Mouse (Mus musculus) thymus, postnatal 0 days (tissue): ENCODE measurements around the gene Rnf180. TPM values are rescaled to one million over a fixed set of nuclear protein-coding genes. Genes with fewer than 3 reads are reported as not detected.

Experiments used
- DNase-seq: peaks from one replicate; pipeline ENCODE4 v3.0.0-alpha.2; 2015; ENCODE audit warnings: low spot score
- polyA plus RNA-seq: library from polyadenylated mRNA; unstranded; fragments of >200 nt; fragmentation: Nextera tagmentation; extraction: Ambion mirVana; gene quantifications from 2 replicates; pipeline ENCODE4 v1.2.1, GENCODE M21; 2015

Rnf180 gene
- polyA plus RNA-seq, 1 experiment from 2014 or later, result 4.9 TPM

GRCm38 (mm10) chr13:105132776-105133175 is 161.8 kb downstream of the Rnf180 start:
- DNase-seq, result no peak

- DNase-seq, result no peak
Measured at GRCm38 (mm10) chr13:105132370-105132769, 162.2 kb downstream of the Rnf180 start.

DNA sequence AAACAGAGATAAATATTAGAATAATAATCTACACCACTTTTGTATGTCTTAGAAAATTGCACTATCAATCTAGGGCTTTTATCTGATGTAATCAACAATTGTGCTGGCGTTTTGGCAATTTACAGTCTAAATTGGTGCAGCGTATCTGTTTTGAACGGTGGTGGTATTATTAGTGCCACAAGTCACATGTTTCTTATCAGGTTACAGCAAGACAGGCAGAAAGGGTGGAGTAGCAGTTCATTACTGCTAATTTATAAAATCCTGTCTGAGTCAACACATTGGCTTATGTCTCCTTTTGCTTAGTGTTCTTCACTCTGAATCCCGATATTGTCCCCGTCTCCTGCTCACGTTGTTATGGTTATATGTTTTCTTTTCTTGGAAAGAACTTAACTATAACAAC is 164.5 kb downstream of the Rnf180 start:
- no peak for DNase-seq

DNA sequence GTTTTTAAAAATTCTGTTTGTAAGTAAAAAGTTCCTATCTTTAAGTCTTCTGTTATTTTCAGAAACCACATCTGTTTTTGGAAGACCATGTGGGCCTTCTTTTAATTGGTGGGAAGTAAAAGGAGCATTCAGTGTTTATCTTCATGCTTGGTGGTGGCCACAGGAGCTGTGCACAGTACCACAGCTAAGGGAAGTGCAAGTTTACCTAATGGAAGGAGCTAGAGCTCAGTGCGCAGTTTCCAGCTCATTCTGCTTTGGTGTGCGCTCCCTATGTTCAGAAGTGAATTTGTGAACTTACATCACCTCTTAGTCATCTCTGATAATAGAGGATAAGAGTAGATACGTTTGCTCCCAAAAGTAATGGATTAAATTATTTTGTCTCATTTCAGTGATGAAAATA is 172.5 kb downstream of the Rnf180 start:
- DNase-seq, result no peak

DNA sequence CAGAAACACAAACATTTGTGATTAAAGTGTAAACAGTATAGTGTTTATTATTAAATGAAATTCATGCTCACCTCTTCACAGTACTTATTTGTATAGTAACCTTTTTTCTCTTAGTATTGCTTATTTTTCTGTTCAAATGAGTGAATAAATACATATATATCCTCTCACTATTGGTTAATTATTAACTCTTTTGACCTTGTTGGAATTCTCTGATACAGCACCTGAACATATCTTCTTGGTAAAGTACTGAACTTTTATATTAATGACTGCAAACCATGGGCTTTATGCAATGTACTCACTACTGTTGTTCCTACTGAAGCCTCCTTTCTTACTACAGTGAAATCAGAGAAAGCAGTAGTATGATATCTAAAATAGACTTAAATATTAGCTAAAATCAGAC is 173.0 kb downstream of the Rnf180 start:
- DNase-seq, result no peak

DNA sequence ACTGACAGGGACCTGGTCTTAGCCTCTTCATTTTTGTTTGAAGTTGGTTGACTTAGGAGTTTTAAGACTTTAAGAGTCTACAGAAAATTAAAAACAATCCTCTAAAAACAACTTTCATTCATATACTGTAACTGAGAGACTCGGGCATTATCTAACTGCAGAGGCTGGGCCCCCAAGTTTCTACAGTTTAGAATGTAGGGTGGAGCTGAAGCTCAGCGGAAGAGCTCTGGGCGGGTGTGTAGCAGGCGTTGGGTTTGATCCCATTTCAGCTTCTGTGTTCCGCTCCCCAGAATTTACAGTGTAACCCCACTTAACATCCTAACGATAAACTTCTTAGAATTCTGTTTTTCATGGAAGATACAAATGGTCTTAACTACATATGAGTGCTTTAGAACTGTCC is 183.0 kb downstream of the Rnf180 start:
- no peak for DNase-seq

GRCm38 (mm10) chr13:105104385-105104784 is 190.2 kb downstream of the Rnf180 start:
- no peak for DNase-seq

GRCm38 (mm10) chr13:105100705-105101104 is 193.9 kb downstream of the Rnf180 start:
- no peak for DNase-seq

- DNase-seq, result no peak
Measured at GRCm38 (mm10) chr13:105096316-105096715, 198.3 kb downstream of the Rnf180 start.

DNA sequence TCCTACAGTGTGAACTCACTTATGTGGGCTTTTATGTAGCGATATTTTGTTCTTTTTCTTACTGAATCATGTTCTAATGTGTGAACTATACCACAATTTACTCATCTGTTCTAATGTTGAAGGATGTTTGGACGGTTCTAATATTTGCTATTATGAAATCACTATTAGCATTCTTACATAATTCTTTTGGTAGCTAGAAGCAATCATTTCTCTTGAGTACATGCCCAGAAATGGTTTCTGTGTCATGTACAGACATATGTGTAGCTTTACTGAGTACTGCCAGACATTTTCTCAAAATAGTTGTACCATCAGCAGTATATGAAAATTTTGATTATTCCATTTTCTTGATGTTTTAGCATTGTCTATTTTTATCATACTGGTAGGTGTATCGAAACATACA is 205.3 kb downstream of the Rnf180 start:
- no peak for DNase-seq

DNA sequence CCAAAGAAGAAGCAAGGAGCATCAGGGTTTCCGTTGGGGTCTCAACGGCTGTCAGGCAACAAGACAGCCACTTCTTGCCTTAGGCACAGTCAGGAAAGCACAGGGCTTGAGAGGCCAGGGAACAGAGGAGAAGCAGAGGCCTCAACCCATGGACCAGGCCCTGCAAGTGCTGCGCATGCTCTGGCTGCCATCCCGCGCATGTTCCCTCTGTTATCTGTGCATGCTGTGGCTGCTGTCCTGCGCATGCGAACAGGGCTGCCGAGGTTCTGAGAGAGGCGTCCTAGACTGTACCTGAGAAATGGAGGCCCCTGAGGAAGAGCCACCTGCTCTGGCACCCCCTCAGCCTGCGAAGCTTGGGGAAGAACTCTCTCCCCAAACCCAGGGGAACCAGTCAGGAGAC is 212.8 kb downstream of the Rnf180 start, which contains the start of gene 4933425L06Rik:
4933425L06Rik (plus strand) TSS at position 261 of the 400 bp plus-strand sequence.
- DNase-seq, result no peak

Other genes starting within 250 kb of the Rnf180 start
- 0.22 and 0.29 TPM in 2 replicates for gene Rgs7bp, start 239.9 kb downstream of the Rnf180 start, polyA plus RNA-seq
- not detected in 2 replicates for gene 4933425L06Rik, start 212.7 kb downstream of the Rnf180 start, polyA plus RNA-seq
- gene Htr1a, start 148.8 kb upstream of the Rnf180 start, polyA plus RNA-seq, result not detected in 2 replicates